Mouse (Mus musculus): ENCODE results near the gene Dab1.

DNA sequence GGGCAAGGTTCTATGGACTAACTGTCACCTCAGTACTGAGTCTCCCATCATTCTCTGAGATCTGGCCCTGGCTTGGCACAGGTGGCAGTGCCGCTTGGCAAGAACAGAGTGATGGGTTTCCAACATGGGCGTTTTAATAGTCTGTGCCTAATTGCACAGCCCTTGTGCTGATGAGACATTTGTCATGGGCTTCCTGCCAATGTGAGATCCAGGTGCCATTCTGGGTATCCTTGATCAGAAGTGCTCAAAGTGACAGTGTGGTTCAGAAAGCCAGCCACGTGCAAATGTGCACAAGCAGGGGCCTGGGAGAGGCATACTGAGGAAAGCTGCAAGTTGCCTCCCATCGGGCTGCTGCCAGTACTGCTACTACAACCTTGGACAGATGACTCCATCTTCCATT lies 203.5 kb downstream of the Dab1 start:
- TF ChIP-seq POLR2A (IDR thresholded peaks at IDR 0.05; ENCODE audit: control insufficient read depth, low read depth, low read length) (no peak), CTCF (IDR thresholded peaks at IDR 0.05; ENCODE audit: control insufficient read depth, insufficient read depth, insufficient replicate concordance, low read depth, low read length) (no peak)
